Mouse (Mus musculus) heart, adult 8-10 months (tissue): Measurements from ENCODE around the gene Fam160a1. TPM values are rescaled to one million over a fixed set of nuclear protein-coding genes. Genes with fewer than 3 reads are reported as not detected.

Source experiments
- DNase-seq: peaks from one replicate; pipeline ENCODE4 v3.0.0; 2022; ENCODE audit warnings: low spot score
- total RNA-seq, 4 experiments: library from RNA; stranded (reverse); gene quantifications; 2 replicates each; pipeline ENCODE4 v1.2.4; 2022

Fam160a1 gene
- total RNA-seq, result 10 to 100 TPM; 54.1 to 61.6 (median 58.5) TPM

GRCm38 (mm10) chr3:85817191-85817590 is at the start of gene Fam160a1:
TSS of gene Fam160a1 (minus strand) at chr3:85817291.
- DNase-seq, result no peak

DNA sequence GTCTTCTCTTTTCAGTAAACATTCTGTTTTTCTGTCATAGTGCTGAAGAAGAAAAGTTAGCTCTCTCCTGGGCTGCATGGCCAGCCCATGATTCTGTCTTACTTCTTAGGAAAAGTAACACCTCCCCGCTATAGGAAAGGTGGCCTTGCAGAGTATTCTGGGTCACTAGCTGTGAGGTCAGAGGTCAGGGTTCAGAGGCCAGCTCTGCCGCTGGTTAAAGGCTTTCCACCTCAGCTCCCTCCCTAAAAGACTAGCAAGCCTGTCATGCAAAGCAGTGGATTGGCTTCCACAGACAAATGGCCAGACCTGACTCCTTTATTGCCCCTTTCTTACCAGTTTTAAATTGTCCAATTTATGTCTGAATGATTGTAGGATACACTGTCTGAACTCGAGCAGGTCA is 46.9 kb upstream of the Fam160a1 start:
- DNase-seq, result no peak

GRCm38 (mm10) chr3:85862886-85863285 is 45.8 kb upstream of the Fam160a1 start:
- DNase-seq, result no peak

GRCm38 (mm10) chr3:85860996-85861395 is 43.9 kb upstream of the Fam160a1 start:
- no peak for DNase-seq

- DNase-seq, result no peak
Observed at GRCm38 (mm10) chr3:85859311-85859710, 42.2 kb upstream of the Fam160a1 start.

DNA sequence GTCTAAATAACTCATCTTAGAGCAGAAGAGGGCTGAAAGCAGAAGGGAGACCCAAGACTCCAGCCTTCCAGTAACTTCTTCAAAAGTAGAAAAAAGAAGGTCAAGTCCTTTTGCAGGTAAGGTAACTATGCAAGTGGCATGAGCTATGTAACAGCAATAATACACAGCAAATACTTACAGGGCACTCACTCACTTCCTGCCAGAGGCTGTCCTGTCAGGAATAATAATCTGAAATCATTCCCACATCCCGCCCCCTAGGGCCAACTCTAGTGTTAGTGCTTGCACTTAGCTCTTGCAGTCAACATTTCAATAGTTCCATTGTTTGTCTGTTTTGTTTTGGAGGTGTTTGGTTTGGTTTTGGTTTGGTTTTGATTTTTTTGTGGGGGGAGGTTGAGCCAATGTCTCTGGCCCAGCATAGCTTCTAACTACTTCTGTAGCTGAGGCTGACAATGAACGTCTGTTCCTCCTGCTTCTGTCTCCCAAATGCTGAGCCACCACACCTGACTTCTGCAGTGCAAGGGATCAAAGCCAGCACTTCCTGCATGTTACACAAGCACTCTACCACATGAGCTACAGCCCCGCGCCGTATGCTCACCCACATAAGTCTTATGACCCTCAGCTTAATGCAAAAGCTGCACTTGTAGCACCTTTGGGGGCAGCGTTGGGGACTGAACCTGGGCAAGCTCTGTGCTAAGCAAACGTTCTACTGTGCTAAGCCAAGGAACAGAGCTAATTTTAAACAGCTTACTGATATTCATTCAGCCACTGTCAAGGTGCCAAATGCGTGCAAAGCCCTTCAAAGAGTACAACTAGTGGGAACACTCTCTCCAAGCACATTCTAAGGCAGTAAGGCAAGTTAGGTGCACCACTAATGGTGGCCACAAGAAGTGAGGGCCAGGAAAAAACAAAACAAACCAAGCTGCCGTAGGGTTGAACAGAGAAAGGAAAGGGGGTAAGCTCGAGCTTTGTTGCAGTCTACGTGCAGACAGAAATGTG is 41.3 kb upstream of the Fam160a1 start:
- peak; percentile 65 for DNase-seq

- DNase-seq, result no peak
Observed at GRCm38 (mm10) chr3:85857083-85857482, 40.0 kb upstream of the Fam160a1 start.

GRCm38 (mm10) chr3:85855947-85856346 is 38.9 kb upstream of the Fam160a1 start:
- DNase-seq, result no peak

GRCm38 (mm10) chr3:85855043-85855442 is 38.0 kb upstream of the Fam160a1 start:
- no peak for DNase-seq

DNA sequence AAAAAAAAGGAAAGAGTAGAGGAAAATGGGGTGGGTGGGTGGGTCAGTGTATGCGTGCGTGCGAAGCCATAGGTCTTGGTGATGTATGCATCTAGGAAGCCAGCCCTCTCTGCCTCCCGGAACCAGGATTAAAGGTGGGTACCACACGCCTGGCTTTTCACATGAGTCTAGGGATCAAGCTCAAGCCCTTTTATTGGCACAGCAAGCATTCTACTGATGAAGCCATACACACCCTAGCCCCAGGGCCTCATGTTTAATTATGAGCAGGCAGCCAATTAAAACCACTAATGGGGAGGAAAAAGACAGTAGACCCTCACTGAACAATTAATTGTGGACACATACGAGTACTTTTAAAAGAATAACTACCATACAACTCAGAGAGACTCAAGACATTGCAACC is 37.1 kb upstream of the Fam160a1 start:
- DNase-seq, result no peak

DNA sequence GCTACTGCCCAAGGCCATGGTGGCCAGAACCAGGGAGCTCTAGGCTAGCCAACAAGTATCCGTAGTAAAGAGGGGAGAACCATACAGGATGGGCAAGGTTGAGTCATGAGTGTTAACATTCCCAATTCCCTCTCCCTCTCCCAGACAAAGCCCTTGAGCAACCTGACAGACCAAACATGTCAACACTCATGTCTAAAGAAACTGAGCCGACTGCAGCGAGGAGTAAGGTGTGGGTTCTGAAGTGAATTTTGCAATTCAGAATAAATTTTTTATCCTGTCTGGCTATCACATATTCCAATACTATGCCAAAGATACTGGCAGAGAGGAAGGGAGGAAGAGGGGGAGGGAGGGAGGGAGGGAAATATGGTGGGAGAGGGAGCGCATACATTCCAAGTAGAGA is 36.6 kb upstream of the Fam160a1 start:
- no peak for DNase-seq

GRCm38 (mm10) chr3:85850079-85850478 is 33.0 kb upstream of the Fam160a1 start:
- DNase-seq, result no peak

GRCm38 (mm10) chr3:85846316-85846715 is 29.2 kb upstream of the Fam160a1 start:
- no peak for DNase-seq

DNA sequence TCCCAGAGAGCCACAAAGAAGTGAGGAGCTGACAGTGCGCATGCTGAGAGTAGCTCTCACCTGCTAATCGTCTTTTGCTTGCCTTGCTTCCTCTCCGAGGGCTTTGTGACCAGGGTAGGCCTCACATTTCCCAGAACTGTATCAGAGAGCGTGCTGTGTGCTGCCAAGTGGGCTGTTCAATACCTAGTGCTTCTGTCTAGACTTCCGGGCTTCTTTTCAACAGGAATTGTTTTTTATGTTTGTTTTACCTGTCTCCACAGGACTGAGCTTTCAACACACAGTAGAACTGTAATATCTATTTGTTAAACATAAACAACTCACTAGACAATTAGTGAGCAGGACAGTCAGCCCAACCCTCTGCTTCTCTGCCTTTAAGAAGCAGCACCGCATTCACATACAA is 28.2 kb upstream of the Fam160a1 start:
- DNase-seq, result no peak

GRCm38 (mm10) chr3:85842881-85843218 is 25.8 kb upstream of the Fam160a1 start:
- no peak for DNase-seq

DNA sequence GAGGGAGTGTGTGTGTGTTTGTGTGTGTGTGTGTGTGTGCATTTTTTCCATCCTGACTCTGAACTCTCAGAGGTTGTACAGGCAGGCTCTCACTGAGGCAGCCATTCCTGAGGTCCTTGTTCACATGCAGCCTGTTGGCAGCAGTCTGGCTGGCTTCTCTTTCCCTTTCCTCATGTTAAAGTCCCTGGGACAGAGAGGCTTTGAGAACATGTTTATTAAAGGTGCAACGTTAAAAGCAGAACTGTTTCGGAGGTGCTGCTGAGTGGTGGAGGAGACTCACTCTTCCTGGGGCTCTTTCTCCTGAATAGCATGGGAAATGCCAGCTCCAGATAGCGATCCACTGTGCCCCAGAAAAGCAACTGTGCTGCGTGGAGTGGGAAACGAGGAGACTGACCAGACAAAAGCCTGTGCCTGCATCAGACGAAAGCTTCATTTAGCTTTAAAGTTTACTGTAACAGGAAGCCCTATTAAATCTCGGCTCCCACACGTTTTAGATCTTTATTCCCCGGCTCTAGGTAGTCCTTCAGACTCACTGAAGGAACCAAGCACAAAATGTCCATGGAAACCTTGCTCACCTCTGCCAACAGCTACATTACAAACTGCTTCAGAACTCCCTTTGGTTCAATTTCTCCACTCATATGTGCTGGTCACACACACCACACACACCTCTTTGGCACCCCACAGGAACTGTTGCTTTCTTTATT is 25.2 kb upstream of the Fam160a1 start:
- no peak for DNase-seq

- DNase-seq, result no peak
Observed at GRCm38 (mm10) chr3:85841454-85842176, 24.5 kb upstream of the Fam160a1 start.

GRCm38 (mm10) chr3:85833627-85834026 is 16.5 kb upstream of the Fam160a1 start:
- DNase-seq, result no peak

DNA sequence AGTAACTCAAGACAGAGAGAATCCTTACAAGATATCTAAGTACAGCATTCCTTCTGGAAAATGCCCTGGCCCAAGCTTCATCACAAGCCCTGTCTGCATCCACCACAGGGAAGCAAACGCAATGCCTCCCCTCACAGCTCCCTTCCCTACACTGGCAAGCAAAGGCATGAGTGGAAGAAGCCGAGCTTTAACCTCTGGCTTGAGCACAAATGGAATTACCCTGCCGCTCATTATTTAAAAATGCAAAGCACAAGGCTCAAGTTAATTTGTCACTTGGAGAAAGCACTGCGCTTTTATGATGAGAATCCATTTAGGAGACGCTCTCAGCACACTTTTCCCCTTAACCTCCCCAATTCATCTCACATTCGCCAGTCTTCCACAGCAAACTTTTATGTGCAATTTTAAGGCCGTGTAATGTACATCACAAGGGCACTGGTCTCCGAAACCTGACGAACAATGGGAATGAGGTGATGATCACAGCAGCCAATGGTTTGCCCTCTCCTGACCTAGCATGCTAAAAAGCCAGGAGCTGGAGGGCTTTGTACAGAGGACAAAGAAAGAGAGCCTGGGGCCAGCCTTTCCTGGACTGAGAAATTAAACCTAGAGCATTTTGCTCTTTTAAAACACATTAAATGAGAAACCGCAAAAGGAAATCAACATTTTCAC is 15.5 kb upstream of the Fam160a1 start:
- DNase-seq, result no peak

DNA sequence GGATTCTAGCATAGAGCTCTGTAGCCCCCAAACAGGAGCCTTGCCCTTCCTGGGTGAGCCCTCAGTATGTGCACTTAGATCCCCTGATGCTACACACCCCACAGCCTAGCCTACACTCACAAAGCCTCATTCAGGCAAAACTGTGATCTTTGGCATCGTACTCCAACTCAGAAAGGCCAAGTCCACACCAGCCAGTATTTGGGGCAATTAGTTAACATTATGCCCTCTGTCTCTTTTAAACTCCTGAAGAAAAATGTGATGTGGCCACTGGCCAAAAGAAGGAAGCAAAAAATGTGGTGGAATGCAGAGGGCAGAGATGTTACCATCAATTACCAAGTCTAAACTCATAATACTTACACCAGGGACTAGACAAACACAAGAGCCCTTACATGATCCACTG is 14.7 kb upstream of the Fam160a1 start:
- DNase-seq, result no peak

- DNase-seq, result no peak
Observed at GRCm38 (mm10) chr3:85829047-85829446, 12.0 kb upstream of the Fam160a1 start.

DNA sequence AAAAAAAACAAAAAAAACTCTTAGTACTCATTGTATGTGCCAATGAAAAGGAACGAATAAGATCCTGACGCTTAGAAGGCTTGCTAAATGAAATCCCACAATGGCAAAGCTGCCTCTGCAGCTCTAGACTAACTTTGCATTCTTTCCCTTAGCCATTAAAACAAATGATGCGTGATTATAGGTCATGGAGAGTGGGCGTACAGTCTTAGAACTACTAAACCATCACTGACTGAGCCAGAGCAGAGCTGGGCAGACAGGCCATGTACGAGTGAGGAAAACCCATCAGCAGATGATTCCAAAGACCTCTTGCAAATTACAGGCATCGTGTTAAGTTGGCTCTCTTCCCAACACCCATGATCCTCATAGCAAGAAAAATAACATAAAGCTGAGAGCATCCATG is 10.7 kb upstream of the Fam160a1 start:
- DNase-seq, result no peak
